Mouse (Mus musculus): ENCODE measurements around the gene Mga. TPM values are rescaled to one million over a fixed set of nuclear protein-coding genes. Genes with fewer than 3 reads are reported as not detected.

The Mga gene
- total RNA-seq (2021) = 10 to 100 TPM; 59.4 to 65.6 TPM
- long read RNA-seq, experiment 1, partial matches to known transcripts = 1 of 9 reads
- long read RNA-seq, experiment 1, other reads (novel, unspliced or antisense) = 7 of 9 reads
- long read RNA-seq, experiment 2, partial matches to known transcripts = 3 of 4 reads
- long read RNA-seq, experiment 2, other reads (novel, unspliced or antisense) = 1 of 4 reads

DNA sequence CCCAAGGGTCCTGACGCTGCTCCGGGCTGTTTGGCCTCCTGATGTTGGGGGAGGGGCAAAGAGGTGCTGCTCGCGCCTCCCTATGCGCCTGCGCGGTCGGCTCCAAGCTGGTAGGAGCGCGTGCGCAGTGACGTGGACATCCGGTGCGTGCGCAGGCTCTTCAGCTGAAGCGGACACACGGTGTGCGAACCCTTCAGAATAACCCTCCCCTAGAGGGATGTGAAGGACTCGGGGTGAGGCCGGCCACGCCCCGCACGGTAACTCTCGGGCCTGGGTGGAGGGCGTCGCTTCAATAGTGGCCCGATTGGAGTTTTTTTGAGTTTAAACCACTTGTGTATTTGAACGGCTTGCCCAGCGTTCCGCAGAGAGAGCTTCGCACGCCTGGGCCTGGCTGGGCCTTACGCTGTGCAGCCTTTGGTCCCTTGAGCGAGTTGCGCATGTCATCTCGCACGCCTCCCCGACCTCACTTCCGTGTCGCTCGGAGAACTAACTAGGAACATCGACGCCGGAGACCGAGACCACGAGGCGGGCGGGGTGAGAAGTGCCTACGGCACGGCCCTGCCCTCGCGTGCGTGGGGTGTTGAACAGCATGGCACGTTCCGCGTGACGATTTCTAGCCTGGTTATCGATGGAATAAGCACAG lies at the start of gene Mga:
Gene Mga, plus strand, starts transcription at position 139 of the 643 bp plus-strand sequence.
- DNase-seq (ENCODE audit: low spot score in 2 of 2) = peak; percentile 91 to 93

DNA sequence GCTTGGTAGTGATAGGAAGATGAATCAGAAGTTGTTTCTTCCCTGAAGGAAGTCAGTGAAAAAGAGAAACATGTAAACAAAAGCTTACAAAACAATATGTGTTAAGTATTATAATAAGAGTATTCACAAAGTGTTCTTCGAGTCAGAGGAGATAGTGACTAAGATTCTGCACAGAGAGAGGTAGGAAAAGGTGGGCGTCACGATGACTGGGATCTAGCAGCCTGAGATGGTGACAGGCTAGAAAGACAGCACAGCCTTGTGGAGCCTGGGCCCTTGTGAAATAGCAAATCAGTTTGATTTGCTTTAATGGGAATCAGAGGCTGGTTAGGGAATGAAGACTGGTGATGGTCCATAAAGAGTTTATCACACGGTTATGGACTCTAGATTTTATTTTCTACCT lies 43.2 kb upstream of the Mga start:
- peak in 1 of 2 experiments; percentile 25 for DNase-seq (ENCODE audit: low spot score in 2 of 2)

DNA sequence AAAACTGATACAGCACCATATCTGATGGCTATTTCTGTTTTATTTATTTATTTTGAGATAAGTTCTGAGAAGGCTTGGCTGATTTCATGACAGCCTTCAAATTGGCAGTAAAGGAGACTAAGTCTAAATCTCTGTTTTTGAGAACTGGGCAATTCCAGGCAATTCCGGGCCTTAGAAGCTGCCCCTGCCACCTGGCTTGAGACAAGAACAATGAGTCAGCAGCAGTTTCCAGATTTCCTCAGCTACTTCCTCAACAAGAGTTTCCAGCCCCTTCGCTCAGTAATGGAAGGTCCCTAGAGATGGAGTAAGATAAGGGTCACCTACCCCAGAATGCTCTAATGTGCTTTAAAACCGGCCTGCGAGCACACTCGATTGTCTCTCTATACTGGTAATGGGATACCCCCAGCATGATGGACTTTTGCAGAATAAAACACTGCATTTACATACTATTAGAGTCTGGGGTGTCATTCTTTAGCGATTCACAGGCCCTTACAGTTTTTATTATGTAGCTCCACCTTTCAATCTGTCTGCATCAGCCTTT lies 41.6 kb upstream of the Mga start:
- DNase-seq (ENCODE audit: low spot score in 2 of 2) = no peak

DNA sequence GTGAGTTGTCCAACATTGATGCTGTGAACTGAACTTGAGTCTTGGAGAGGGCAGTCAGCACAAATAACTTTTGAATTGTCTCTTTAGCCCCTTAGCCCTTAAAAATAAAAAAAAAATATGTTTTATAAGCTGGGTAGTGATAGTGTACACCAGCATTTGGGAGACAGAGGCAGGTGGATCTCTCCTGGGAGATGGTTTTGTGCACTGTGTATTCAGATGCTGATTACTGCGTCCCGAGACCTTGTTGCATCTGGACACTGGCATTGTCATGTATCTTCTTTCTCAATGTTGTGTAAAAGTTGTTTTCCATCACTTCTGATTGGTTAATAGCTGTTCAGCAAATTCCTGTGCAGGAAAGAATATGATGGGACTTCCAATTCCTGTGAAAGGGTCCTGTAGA lies 39.7 kb upstream of the Mga start:
- DNase-seq (ENCODE audit: low spot score in 2 of 2) = no peak

DNA sequence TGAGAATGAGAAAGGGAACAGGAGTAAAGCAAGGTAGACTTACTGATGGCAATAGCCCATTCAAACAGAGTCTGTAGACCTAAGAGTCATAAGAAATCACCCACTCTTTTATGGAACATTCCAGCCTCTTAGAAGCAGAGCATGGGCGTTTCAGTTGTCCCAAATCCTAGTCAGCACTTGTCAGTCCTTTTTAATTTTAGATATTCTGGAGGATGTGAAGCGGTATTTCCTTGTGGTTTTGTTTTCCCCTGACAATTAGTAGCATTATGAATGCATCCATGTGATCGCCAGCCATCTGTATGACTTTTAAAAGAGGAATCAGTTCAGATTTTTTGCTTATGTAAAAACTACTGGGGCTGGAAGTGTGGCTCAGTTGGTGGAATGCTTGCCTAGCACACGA lies 32.5 kb upstream of the Mga start:
- DNase-seq (ENCODE audit: low spot score in 2 of 2) = peak in 1 of 2 experiments; percentile 10

DNA sequence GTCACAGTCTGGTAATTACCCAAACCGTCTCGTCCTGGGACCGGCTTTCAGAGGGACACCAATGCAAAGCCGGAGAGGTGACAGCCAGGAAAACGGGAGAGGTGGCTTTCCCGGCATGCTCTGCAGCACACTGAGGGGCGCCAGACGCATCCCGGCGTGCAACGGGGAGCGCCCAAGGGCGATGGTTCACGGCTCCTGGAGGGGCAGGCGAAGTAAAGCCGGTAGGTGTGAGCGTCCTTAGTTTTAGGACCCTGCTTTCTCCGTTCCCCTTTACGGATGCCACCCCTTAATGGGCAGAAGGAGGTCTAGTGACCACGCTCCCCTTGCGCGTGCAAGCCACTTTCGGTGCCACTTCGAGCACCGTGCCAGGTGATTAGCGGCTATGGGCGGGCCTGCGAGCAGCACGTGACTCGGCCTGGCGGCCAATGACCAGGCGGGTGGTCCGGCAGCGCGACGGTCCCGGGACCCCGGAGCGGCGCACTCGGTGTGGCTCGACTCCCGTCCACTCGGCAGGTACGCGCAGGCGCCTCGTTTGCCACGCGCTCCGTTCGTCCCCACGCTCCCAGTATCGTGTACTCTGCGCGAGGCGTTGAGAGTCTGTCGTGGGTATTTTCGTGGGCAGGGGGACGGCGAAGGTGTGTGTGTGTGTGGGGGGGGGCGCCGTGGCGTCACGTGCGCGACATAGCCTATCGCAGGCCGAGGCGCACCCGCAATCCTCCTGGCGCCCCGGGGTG lies 24.5 kb upstream of the Mga start:
- peak; percentile 70 to 73 for DNase-seq (ENCODE audit: low spot score in 2 of 2)

DNA sequence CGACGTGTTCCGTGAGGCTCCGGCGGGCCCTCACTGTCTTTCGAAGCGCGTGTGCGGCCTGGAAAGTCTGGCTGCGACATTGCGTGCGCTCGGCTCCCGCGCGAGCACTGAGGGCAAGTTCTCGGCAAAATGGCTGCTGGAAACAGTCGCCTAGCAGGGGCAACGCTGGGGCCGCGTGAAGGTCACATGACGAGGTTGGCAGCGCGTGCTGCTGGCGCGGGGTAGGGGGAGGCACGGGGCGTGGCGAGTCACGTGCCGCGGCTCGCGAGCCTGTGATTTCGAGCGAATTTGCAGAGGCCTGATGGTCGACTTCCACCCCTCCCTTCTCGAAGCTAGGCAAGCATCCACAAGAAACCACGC lies 23.9 kb upstream of the Mga start:
- peak; percentile 83 to 84 for DNase-seq (ENCODE audit: low spot score in 2 of 2)

DNA sequence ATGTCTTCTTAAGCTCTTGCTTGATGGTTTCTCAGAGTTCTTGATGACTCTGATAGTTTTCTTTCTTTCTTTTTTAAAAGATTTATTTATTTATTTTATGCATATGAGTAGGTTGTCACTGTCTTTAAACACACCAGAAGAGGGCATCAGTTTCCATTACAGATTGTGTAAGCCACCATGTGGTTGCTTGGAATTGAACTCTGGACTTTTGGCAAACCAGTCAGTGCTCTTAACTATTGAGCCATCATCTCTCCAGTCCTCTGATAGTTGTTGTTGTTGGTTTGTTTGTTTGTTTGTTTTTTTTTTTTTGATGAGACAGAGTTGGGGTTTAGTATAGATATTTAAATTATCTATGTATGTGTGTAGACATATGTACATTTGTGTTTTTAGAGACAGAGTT lies 21.0 kb upstream of the Mga start:
- no peak for DNase-seq (ENCODE audit: low spot score in 2 of 2)

DNA sequence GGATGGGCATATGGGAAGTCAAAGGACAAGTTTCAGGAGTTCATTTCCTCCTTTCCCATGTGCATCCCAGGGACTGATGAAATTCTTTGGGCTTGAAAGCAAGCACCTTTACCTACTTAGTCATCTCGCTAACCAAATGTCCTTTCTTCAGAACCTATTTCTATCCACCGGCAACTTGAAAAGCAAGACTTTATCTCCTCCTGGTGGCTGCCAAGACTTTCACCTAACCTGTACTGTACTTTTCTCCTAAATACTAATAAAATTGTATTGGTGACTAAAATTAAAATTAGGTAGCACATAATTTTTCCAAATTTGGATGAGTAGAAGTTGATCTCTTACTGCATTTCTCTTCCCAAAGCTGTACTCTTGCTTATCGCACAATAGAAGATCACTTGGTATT lies 9.8 kb upstream of the Mga start:
- no peak for DNase-seq (ENCODE audit: low spot score in 2 of 2)

DNA sequence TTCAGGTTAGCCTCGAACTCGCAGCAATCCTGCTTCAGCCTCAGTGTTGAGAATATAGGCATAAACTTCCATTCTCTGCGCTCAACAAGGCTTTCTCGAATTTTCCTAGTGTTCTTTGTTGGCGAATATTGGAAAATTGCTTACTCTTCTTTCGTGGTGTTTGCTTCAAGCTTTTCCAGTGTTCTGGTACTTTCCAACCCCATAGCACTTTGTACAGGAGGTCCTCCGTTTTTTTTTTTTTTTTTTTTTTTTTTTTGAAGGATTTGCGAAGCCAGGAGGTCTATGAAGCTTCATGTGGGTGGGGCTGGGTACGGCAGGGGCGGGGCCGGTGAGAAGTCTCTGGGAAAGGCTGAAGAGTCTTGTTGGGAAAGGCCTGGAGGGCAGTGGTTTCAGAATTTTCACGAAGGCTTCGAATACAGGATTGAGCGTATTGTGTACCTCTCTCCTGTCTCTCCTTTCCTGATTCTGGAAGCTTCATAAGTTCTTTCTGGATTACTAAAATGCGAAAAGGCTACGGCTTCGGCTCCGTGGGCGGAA lies 407 bp upstream of the Mga start:
- no peak for DNase-seq (ENCODE audit: low spot score in 2 of 2)

DNA sequence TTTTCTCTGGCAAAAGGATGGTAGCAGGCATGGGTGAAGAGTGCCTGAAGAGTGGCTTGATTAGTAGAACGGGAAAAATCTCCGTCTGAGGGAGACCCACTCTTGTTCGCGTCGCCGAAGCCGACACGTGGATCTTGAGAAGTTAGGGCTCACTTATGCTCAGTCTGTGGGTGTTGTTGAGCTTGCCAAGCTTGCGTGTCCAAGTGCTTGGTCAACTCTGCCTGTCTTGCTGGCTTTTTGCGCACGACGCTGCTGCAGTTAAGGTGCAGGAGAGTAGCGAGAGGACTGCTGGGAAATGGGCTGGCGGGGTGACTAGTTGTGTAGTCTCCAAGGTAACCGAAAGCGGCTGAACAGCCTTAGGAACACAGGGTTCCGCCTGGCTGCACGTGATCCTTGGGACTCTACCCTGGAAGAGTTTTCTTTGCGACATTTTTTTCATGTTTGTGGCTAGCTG lies 1.1 kb downstream of the Mga start:
- DNase-seq (ENCODE audit: low spot score in 2 of 2) = peak; percentile 34 to 60

DNA sequence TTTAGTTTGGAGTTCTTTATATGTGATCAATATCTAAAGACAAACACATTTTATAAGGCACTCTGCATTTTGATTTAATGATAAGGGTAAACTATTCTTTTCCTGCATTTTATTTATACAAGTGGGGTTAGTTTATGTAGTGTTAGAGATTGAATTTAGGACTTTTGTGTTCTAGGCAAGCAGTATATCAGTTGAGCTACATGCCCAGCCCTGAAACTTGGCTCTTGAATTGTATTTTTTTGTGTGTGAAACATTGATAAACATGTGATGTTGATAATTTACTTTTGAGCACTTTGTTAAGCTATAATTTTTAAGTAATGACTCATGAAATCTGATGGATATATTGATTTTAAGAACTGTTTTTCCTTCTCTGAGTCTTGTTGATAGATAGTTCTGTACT lies 19.0 kb downstream of the Mga start:
- no peak for DNase-seq (ENCODE audit: low spot score in 2 of 2)

DNA sequence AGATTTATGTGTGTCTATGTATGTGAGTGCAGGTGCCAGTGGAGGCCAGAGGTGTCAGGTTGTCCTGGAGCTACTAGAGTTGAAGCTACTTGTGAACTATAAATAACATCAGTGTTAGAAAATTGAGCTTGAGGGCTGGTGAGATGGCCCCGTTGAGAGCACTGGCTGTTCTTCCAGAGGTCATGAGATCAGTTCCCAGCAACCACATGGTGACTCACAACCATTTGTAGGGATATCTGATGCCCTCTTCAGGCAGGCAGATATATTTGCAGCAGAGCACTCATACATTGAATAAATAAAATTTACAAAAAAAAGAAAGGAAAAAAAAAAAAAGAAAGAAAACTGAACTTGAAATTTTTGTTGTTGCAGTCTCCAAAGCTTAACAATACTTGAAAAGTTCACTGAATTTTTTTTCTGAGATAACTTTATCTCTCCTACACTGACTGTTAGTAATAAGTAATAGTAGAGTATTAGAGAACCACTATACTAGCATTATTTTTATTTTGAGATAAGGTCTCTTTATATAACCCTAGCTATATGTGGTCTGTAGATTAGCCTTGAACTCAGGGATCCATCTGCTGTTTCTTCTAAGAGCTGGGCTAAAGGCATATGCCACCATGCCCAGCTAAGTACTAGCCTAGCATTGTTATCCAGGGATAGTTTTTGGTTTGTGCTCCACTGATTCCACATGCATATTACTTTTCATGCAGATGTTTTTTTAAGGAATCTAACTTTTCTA lies 20.8 kb downstream of the Mga start:
- DNase-seq (ENCODE audit: low spot score in 2 of 2) = no peak

DNA sequence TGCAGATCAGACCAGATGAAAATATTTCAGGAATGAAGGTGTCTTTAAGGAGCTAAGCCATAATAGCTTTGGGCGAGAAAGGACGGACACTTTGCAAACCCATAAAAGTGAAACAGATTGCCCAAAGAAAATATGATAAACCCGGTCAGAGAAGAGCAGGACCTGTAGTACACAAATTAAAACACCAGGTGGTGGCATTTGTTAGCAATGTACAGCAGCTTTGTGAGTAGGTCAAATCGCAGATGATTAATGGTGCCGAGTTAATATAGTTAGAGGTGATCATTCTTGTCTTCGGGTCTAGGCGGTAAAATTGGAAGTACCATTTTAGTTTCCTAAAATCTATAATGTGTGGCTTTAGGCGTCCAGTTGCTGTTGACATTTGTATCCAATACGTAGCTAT lies 73.5 kb downstream of the Mga start:
- peak; percentile 36 to 43 for DNase-seq (ENCODE audit: low spot score in 2 of 2)

DNA sequence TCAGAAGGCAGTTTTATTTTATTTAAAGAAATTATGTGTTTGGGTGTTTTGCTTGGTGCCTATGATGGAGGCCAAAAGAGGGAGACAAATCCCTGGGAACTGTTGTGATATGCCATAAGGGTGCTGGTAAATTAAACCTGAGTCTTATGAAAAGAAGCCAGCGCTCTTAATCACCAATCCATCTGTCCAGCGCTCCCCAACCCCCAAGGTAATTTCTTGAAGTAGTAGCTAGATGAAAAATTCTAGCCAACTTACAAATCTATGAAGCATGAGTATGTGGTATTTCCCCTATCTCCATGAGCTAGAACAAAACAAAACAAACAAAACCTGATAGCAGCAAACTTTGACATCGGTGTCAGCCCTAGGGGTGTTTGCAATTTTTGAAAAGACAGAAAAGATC lies 74.3 kb downstream of the Mga start:
- DNase-seq (ENCODE audit: low spot score in 2 of 2) = no peak

DNA sequence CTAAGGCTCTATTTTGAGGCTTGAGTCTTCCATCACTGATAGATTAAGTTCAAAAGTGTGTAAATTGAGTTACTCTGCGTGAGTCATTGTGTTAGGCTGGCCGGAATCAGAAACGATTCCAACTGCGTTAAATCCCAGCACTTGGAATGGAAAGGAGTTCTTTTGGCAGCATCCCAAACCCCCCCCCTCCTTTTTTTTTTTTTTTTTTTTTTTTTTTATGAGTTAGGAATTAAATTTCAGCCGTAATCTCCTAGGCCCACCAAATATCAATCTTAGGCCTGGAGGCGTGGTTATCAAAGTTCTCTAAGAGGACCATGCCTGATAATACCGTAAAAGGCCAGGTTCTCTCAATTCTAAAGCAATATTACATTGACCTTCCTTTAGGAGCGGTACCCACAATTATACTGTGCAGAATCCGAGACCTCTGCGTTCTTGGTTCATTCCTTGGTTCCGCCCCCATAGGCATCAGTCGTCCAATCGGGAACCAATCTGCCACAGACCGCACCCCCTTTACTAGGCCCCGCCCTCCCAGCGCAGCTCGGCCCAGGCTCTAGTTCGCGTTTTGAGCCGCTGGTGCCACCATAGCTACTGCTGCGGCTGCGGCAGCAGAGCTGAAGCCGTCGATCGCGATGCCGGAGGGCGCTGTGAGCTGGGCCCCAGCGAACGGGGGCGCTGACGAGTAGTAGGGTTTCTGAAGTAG lies 75.0 kb downstream of the Mga start:
- DNase-seq (ENCODE audit: low spot score in 2 of 2) = peak; percentile 97

DNA sequence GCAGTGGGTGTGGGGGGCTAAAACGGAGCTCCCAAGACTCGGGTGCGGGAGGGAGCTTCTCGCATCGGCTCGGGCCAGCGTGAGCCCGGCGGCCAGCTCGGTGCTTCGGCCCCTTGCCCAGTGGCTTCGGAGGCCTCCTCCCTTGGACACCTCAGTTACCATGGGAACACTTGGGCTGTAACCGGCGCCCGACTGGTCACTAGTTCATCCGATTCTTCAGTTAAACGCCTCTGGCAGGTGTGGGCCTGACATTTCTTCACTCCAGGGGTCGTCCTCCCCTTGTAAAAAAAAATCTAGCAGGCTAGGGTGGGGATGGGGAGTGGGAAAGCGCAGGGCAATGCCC lies 75.5 kb downstream of the Mga start, which contains the start of gene Mapkbp1:
Gene Mapkbp1, plus strand, starts transcription at position 163 of the 343 bp plus-strand sequence.
- no peak for DNase-seq (ENCODE audit: low spot score in 2 of 2)

DNA sequence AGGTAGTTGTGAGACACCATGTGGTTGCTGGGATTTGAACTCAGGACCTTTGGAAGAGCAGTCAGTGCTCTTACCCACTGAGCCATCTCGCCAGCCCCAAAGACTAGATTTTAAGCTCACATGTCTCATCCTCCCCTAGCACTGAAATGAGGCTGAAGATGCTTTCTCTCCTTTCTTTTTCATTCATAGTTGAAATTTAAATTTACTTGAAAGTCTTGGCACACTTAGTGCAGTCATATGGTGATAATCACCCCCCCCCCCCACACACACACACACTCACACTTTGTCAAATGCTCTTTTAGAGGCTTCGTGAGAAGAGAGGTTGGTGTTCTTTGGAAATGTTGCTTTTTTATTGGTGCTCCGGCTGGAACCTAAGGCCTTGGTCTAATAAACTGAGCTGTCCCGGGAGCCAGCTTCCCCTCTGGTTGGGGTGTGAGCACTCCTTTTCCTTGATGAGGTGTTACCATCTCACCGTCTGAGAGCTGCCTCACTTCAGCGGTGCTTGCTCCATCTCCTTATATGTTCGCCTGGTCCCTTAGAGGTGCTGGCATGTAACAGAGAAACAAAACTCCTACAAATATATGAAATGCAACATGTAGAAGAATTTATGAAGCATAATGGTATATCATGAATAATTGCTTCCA lies 83.4 kb downstream of the Mga start:
- no peak for DNase-seq (ENCODE audit: low spot score in 2 of 2)

DNA sequence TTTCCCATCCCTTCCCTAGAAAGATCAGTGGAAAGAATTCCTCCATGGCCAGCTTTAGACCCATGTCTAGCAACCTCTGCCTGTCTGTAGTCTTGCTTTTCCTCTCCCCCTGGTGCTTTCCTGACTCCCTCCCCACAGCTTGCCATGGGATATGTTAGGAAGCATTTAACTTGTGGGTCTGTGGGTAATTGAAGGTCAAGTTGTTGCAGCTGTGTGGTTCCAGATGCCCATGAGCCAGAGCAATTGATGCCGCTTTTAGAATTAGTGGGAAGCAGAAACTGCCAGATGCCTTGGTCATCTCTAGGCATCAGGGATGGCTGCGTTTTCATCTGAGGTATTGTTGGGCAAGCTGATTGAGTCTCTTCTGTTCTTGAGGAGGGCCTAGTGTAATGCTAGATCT lies 84.6 kb downstream of the Mga start:
- DNase-seq (ENCODE audit: low spot score in 2 of 2) = no peak

DNA sequence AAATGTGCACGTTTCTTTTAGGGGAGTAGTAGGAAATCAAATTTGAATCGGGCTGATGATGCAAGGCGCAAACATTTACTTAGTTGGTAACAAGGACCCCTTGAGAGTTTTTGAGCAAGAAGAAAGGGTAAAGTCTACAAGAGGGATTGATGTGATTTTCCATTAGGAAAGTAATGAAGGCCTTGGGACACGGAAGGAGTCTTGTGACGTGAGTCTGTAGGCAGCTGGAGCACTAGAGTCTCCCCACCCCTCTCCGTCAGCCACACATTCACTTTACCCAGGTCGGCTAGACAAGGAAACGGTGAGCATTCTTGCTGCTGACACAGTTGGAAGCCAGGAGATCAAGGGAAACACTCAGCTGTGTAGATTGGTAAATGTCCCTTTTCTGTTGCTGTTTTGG lies 88.8 kb downstream of the Mga start:
- no peak for DNase-seq (ENCODE audit: low spot score in 2 of 2)

Measured in left cerebral cortex, adult 18-20 months (tissue).